Mouse (Mus musculus): Measurements from ENCODE around the gene Pglyrp1. TPM values are rescaled to one million over a fixed set of nuclear protein-coding genes. Genes with fewer than 3 reads are reported as not detected.

The Pglyrp1 gene
- total and polyA plus RNA-seq, 2 experiments from 2014 or later = 18.2 to 26.8 TPM

- no peak overlapping the region for H3K9ac ChIP-seq (replicated peaks; ENCODE audit: low read length, poor library complexity, severe bottlenecking)
- H3K4me1 ChIP-seq (ENCODE audit: insufficient read depth, low read length) = peaks cover 5% of the 10 kb centered on the region; the same call in 1 of the 2 replicates
- no peaks in the 10 kb centered on the region for H3K36me3 ChIP-seq (ENCODE audit: insufficient read depth, low read length)
- WGBS = 78% methylated on average over 3 of the region's 3 CpGs
- no peak overlapping the region for H3K4me3 ChIP-seq (ENCODE audit: low read depth, low read length)
- ATAC-seq (ENCODE audit: low FRiP score) = no peak
- H3K9me3 ChIP-seq (ENCODE audit: low read length) = no peaks in the 10 kb centered on the region
- H3K4me2 ChIP-seq (ENCODE audit: low read depth, low read length, poor library complexity, severe bottlenecking) = no peak overlapping the region
- TF ChIP-seq CTCF (IDR thresholded peaks at IDR 0.05) = no peak
- no peaks in the 10 kb centered on the region for H3K27me3 ChIP-seq (ENCODE audit: insufficient read depth, low read length)
- H3K27ac ChIP-seq (ENCODE audit: low read depth, low read length) = no peak overlapping the region
- DNase-seq (ENCODE audit: low spot score) = no peak
Observed at GRCm38 (mm10) chr7:18904971-18905370, 33.8 kb downstream of the Pglyrp1 start.

GRCm38 (mm10) chr7:18909797-18910196, 38.7 kb downstream of the Pglyrp1 start:
- Histone ChIP-seq H3K4me2 (ENCODE audit: low read depth, low read length, poor library complexity, severe bottlenecking) (peak overlapping the region; percentile 79), H3K27ac (ENCODE audit: low read depth, low read length) (no peak overlapping the region), H3K9ac (replicated peaks; ENCODE audit: low read length, poor library complexity, severe bottlenecking) (peak overlapping the region; percentile 50), H3K27me3 (ENCODE audit: insufficient read depth, low read length) (no peaks in the 10 kb centered on the region), H3K4me3 (ENCODE audit: low read depth, low read length) (peak overlapping the region; percentile 67), H3K4me1 (ENCODE audit: insufficient read depth, low read length) (peaks cover 5% of the 10 kb centered on the region; the same call in 1 of the 2 replicates), H3K36me3 (ENCODE audit: insufficient read depth, low read length) (no peaks in the 10 kb centered on the region), H3K9me3 (ENCODE audit: low read length) (no peaks in the 10 kb centered on the region)
- DNase-seq (ENCODE audit: low spot score) (no peak), ATAC-seq (ENCODE audit: low FRiP score) (no peak)
- TF ChIP-seq CTCF (IDR thresholded peaks at IDR 0.05) = no peak
- 7% methylated on average over 17 of the region's 17 CpGs for WGBS

GRCm38 (mm10) chr7:18910241-18910831, 39.2 kb downstream of the Pglyrp1 start, which contains the start of gene Ccdc61:
Gene Ccdc61, minus strand, starts transcription at chr7:18910415.
- Histone ChIP-seq H3K36me3 (ENCODE audit: insufficient read depth, low read length) (no peaks in the 10 kb centered on the region), H3K9ac (replicated peaks; ENCODE audit: low read length, poor library complexity, severe bottlenecking) (peak within 1 kb of the TSS; percentile 50), H3K4me2 (ENCODE audit: low read depth, low read length, poor library complexity, severe bottlenecking) (peak within 1 kb of the TSS; percentile 79), H3K27ac (ENCODE audit: low read depth, low read length) (0 out of 2 replicates have a peak within 1 kb of the TSS, but pooled peaks have one; percentile 26), H3K27me3 (ENCODE audit: insufficient read depth, low read length) (no peaks in the 10 kb centered on the region), H3K9me3 (ENCODE audit: low read length) (no peaks in the 10 kb centered on the region), H3K4me1 (ENCODE audit: insufficient read depth, low read length) (peaks cover 5% of the 10 kb centered on the region; the same call in 1 of the 2 replicates), H3K4me3 (ENCODE audit: low read depth, low read length) (peak within 1 kb of the TSS; percentile 67)
- ATAC-seq (ENCODE audit: low FRiP score) (peak; percentile 100), DNase-seq (ENCODE audit: low spot score) (peak; percentile 100)
- TF ChIP-seq CTCF (IDR thresholded peaks at IDR 0.05) = no peak
- 1% methylated on average over 33 of the region's 33 CpGs for WGBS

GRCm38 (mm10) chr7:18916254-18916653, 45.1 kb downstream of the Pglyrp1 start:
- no peaks in the 10 kb centered on the region for H3K36me3 ChIP-seq (ENCODE audit: insufficient read depth, low read length)
- TF ChIP-seq CTCF (IDR thresholded peaks at IDR 0.05) = no peak; the same call in 1 of the 2 replicates
- no peak overlapping the region for H3K4me3 ChIP-seq (ENCODE audit: low read depth, low read length)
- no peak overlapping the region for H3K4me2 ChIP-seq (ENCODE audit: low read depth, low read length, poor library complexity, severe bottlenecking)
- H3K27me3 ChIP-seq (ENCODE audit: insufficient read depth, low read length) = no peaks in the 10 kb centered on the region
- WGBS = 69% methylated on average over 4 of the region's 4 CpGs
- DNase-seq (ENCODE audit: low spot score) (no peak), ATAC-seq (ENCODE audit: low FRiP score) (no peak)
- peaks cover 3% of the 10 kb centered on the region; the same call in 1 of the 2 replicates for H3K4me1 ChIP-seq (ENCODE audit: insufficient read depth, low read length)
- H3K9ac ChIP-seq (replicated peaks; ENCODE audit: low read length, poor library complexity, severe bottlenecking) = no peak overlapping the region
- H3K27ac ChIP-seq (ENCODE audit: low read depth, low read length) = no peak overlapping the region
- H3K9me3 ChIP-seq (ENCODE audit: low read length) = no peaks in the 10 kb centered on the region

GRCm38 (mm10) chr7:18917931-18918330, 46.8 kb downstream of the Pglyrp1 start:
- DNase-seq (ENCODE audit: low spot score) (peak; percentile 61), ATAC-seq (ENCODE audit: low FRiP score) (no peak)
- H3K4me1 ChIP-seq (ENCODE audit: insufficient read depth, low read length) = peaks cover 12% of the 10 kb centered on the region
- no peaks in the 10 kb centered on the region for H3K27me3 ChIP-seq (ENCODE audit: insufficient read depth, low read length)
- whole genome bisulfite sequencing = 55% methylated on average over 3 of the region's 3 CpGs
- no peak overlapping the region for H3K9ac ChIP-seq (replicated peaks; ENCODE audit: low read length, poor library complexity, severe bottlenecking)
- no peak for TF ChIP-seq CTCF (IDR thresholded peaks at IDR 0.05)
- no peak overlapping the region for H3K4me2 ChIP-seq (ENCODE audit: low read depth, low read length, poor library complexity, severe bottlenecking)
- no peak overlapping the region for H3K4me3 ChIP-seq (ENCODE audit: low read depth, low read length)
- H3K27ac ChIP-seq (ENCODE audit: low read depth, low read length) = no peak overlapping the region
- no peaks in the 10 kb centered on the region for H3K36me3 ChIP-seq (ENCODE audit: insufficient read depth, low read length)
- no peaks in the 10 kb centered on the region for H3K9me3 ChIP-seq (ENCODE audit: low read length)

GRCm38 (mm10) chr7:18921069-18921468, 49.9 kb downstream of the Pglyrp1 start:
- Histone ChIP-seq H3K4me2 (ENCODE audit: low read depth, low read length, poor library complexity, severe bottlenecking) (peak overlapping the region; percentile 33), H3K27me3 (ENCODE audit: insufficient read depth, low read length) (no peaks in the 10 kb centered on the region), H3K4me1 (ENCODE audit: insufficient read depth, low read length) (peaks cover 27% of the 10 kb centered on the region), H3K9ac (replicated peaks; ENCODE audit: low read length, poor library complexity, severe bottlenecking) (0 out of 2 replicates have a peak overlapping the region, but pooled peaks have one; percentile 1), H3K4me3 (ENCODE audit: low read depth, low read length) (0 out of 2 replicates have a peak overlapping the region, but pooled peaks have one; percentile 1), H3K9me3 (ENCODE audit: low read length) (no peaks in the 10 kb centered on the region), H3K27ac (ENCODE audit: low read depth, low read length) (peak overlapping the region; percentile 93), H3K36me3 (ENCODE audit: insufficient read depth, low read length) (no peaks in the 10 kb centered on the region)
- 4% methylated on average over 12 of the region's 12 CpGs for WGBS
- DNase-seq (ENCODE audit: low spot score) (peak; percentile 62), ATAC-seq (ENCODE audit: low FRiP score) (no peak)
- TF ChIP-seq CTCF (IDR thresholded peaks at IDR 0.05) = no peak
